8 mouse cellular contexts compared by ENCODE assay signal in genomic region chr3:122047921-122048861, GRCm38 (mm10). TPM values are rescaled to one million over a fixed set of nuclear protein-coding genes. Genes with fewer than 3 reads are reported as not detected.
DNase-seq lines count a peak whose midpoint lies in the region; ATAC-seq and TF ChIP-seq lines count a peak whose summit lies in the region.

No protein-coding gene starts in this region.

- H3K36me3 ChIP-seq in forebrain, embryonic 16.5 days (ENCODE audit: control insufficient read depth, insufficient read depth): no peaks in the 10 kb centered on the region

- H3K9me3 ChIP-seq in forebrain, embryonic 16.5 days (ENCODE audit: control insufficient read depth, low read length): no peaks in the 10 kb centered on the region

- ATAC-seq in forebrain, embryonic 16.5 days: peak; percentile 89
- ATAC-seq in granulocyte monocyte progenitor cell, adult 5-6 weeks (replicated peaks; ENCODE audit: poor library complexity, severe bottlenecking): no peak

- H3K27me3 ChIP-seq in forebrain, embryonic 16.5 days (replicated peaks; ENCODE audit: control insufficient read depth, insufficient read depth, low read length): peaks cover 5% of the 10 kb centered on the region; the same call in 1 of the 2 replicates

- no peak overlapping the region for H3K9ac ChIP-seq in forebrain, embryonic 16.5 days (replicated peaks; ENCODE audit: low read depth, low read length)

- H3K4me1 ChIP-seq in forebrain, embryonic 16.5 days (replicated peaks; ENCODE audit: control insufficient read depth, insufficient read depth, low read length): peaks cover 47% of the 10 kb centered on the region
- peaks cover 17% of the 10 kb centered on the region for H3K4me1 ChIP-seq in lung, adult 2 months (ENCODE audit: control insufficient read depth, insufficient read depth, low read length)

- no peak for TF ChIP-seq POLR2A in lung, adult 2 months (IDR thresholded peaks at IDR 0.05; ENCODE audit: borderline replicate concordance, extremely low read depth, low read depth, low read length)

- peak overlapping the region; percentile 40 for H3K4me3 ChIP-seq in gastrocnemius, adult 2 months
- H3K4me3 ChIP-seq in forebrain, embryonic 16.5 days (replicated peaks; ENCODE audit: low read length): no peak overlapping the region
- no peak overlapping the region for H3K4me3 ChIP-seq in lung, adult 2 months (replicated peaks; ENCODE audit: extremely low read depth, low read depth, low read length)

- H3K27ac ChIP-seq in gastrocnemius, adult 2 months: peak overlapping the region; percentile 10
- H3K27ac ChIP-seq in forebrain, embryonic 16.5 days (ENCODE audit: low read length): 0 out of 2 replicates have a peak overlapping the region, but pooled peaks have one; percentile 28

- TF ChIP-seq CTCF in gastrocnemius, adult 2 months (IDR thresholded peaks at IDR 0.05): no peak
- no peak for TF ChIP-seq CTCF in lung, adult 2 months (IDR thresholded peaks at IDR 0.05; ENCODE audit: insufficient read depth, low read length)

- H3K4me2 ChIP-seq in forebrain, embryonic 16.5 days (ENCODE audit: low read length): peak overlapping the region; percentile 31

- peak; percentile 78 for DNase-seq in gastrocnemius, adult 2 months
- no peak for DNase-seq in gastrocnemius, adult 18-20 months (ENCODE audit: low spot score)
- peak; percentile 34 for DNase-seq in heart, postnatal 25 days (ENCODE audit: low spot score)
- peak; percentile 67 for DNase-seq in layer of hippocampus, adult 11-12 months (ENCODE audit: low spot score)
- DNase-seq in lung, adult 2 months: peak; percentile 49
- peak; percentile 66 for DNase-seq in ovary, postnatal 14 days (ENCODE audit: low spot score)

- 8% methylated on average over 17 of the region's 17 CpGs for WGBS in forebrain, embryonic 16.5 days
- WGBS in lung, adult 2 months: 25% methylated on average over 17 of the region's 17 CpGs

- intact Hi-C loops in gastrocnemius, adult 2 months (cut with DNase I): no loop called here
- intact Hi-C loops in heart, postnatal 25 days (cut with DNase I): no loop called here

RNA-seq across cellular contexts. Expression of gene Abca4, which starts 3.9 kb away (rescaled TPM):
- under 1 TPM; 0.79 to 0.95 TPM for total RNA-seq in gastrocnemius, adult 2 months (2021)
- under 1 TPM; 0.53 to 0.62 TPM for total RNA-seq in gastrocnemius, adult 18-20 months (2021)
- polyA plus RNA-seq in forebrain, embryonic 16.5 days (2015; fragmentation: Nextera tagmentation; extraction: Ambion mirVana): 0.70 and 0.87 TPM in 2 replicates
- total RNA-seq in heart, postnatal 25 days (2021): 1 to 10 TPM; 2.3 TPM
- 5.1 and 5.2 TPM in 2 replicates for polyA plus RNA-seq in lung, adult 2 months (2012; rRNA removed)
- total RNA-seq in granulocyte monocyte progenitor cell, adult 5-6 weeks (2014; fragmentation: Nextera tagmentation): 0.64 TPM in 1 of 2 replicates, not detected in the other
- 0.52 TPM in 1 of 2 replicates, not detected in the other for total RNA-seq in granulocyte monocyte progenitor cell, adult 5-6 weeks (2017)
